Mouse (Mus musculus) 3134 (cell line): ENCODE results near the gene Mup11.
"Not testable (repeated sequence)": the region's sequence is repeated elsewhere in the genome, so short reads cannot be mapped to it uniquely, and the experiment has no call there.

Experiments
- DNase-seq: peaks from one replicate; pipeline ENCODE4 v3.0.0-alpha.2; 2011; ENCODE audit warnings: low spot score; ENCODE audit not compliant: insufficient read length; ENCODE audit errors: extremely low read depth

Gene Mup11

DNA sequence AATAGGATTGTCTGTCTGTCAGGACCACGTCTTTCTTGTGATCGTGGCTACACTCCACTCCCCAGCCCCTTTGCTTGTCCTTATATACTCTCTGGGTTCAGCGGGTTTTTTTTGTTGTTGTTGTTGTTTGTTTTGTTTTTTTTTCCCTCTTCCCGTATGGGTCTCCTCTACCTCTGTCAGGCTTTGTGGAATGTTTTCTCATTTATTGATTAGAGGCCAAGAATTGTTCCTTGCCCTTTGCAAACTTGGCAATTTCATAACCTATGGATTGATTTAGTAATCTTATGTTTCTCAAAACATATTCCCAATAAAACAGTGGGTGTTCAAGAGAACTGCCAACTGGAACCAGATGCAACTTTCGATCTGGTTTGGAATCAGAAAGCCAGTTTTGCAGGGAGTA is at the start of gene Mup11:
Mup11 (minus strand) TSS at position 101 of the 400 bp plus-strand sequence.
- DNase-seq = not testable (repeated sequence)
